Mouse (Mus musculus) lung, adult 2 months (tissue): ENCODE measurements around the gene Cnksr3.

ENCODE experiments used
- CTCF ChIP-seq: fragments of 200-500 bp; IDR thresholded peaks from 2 replicates; pipeline ENCODE4 v1.5.1; 2011; ENCODE audit warnings: mild to moderate bottlenecking, low read length, control low read depth; ENCODE audit not compliant: insufficient read depth
- POLR2A ChIP-seq: fragments of 200-500 bp; IDR thresholded peaks from 2 replicates; pipeline ENCODE4 v1.6.1; 2011; ENCODE audit warnings: low read depth, mild to moderate bottlenecking, control low read depth, low read length, borderline replicate concordance; ENCODE audit errors: extremely low read depth

GRCm38 (mm10) chr10:7182555-7183170 is 29.4 kb downstream of the Cnksr3 start:
- no peak for TF ChIP-seq POLR2A
- TF ChIP-seq CTCF = no peak
